Mouse (Mus musculus): ENCODE measurements at regions not wholly inside any gene's neighbourhood (a gene's known extent, or its start where the extent isn't known, plus 50 kb on each side); places are given as distances from the start of the nearest gene placed in this dataset.

GRCm38 (mm10) chr16:29884899-29885298, 179.3 kb upstream of the Hes1 start:
- H3K4me2 ChIP-seq (ENCODE audit: insufficient read depth, low read depth, poor library complexity, severe bottlenecking): no peak overlapping the region
- no peak overlapping the region for H3K9ac ChIP-seq (ENCODE audit: insufficient read depth, low read depth)
- no peaks in the 10 kb centered on the region for H3K79me2 ChIP-seq (replicated peaks; ENCODE audit: control insufficient read depth, extremely low read depth, insufficient read depth, poor library complexity, severe bottlenecking)
- H3K4me3 ChIP-seq (replicated peaks in 1 of 3; ENCODE audit: low read depth in 2 of 3, low read length in 2 of 3, poor library complexity in 1 of 3): no peak overlapping the region
- no peaks in the 10 kb centered on the region for H3K36me3 ChIP-seq (replicated peaks in 1 of 2; ENCODE audit: control insufficient read depth in 1 of 2, insufficient read depth in 1 of 2, low read length in 1 of 2)
- DNase-seq (ENCODE audit: extremely low read depth): no peak
- dilution Hi-C loops (cut with MboI; ENCODE audit: extremely low pct_ligation_motif_present, extremely low pct_unique_long_range_greater_than_20kb, low sequenced_read_pairs) (no loop called here), in situ Hi-C loops (cut with MboI; ENCODE audit: low pct_ligation_motif_present, low pct_unique_long_range_greater_than_20kb, low sequenced_read_pairs) (no loop called here)
- no peak for TF ChIP-seq PAX5 (IDR thresholded peaks at IDR 0.05; ENCODE audit: low read length)
- TF ChIP-seq ZC3H11A (IDR thresholded peaks at IDR 0.05; ENCODE audit: low read depth, low read length): no peak
- H3K27me3 ChIP-seq (replicated peaks): no peaks in the 10 kb centered on the region
- H3K4me1 ChIP-seq (ENCODE audit: control insufficient read depth in 1 of 2, insufficient read depth in 2 of 2): peaks cover 7% of the 10 kb centered on the region in 2 experiments; a peak in 2 of 4 replicates
- no peak overlapping the region for H3K27ac ChIP-seq (ENCODE audit: insufficient read depth, low read depth)
- H3K9me3 ChIP-seq (replicated peaks; ENCODE audit: low read length): no peaks in the 10 kb centered on the region

DNA sequence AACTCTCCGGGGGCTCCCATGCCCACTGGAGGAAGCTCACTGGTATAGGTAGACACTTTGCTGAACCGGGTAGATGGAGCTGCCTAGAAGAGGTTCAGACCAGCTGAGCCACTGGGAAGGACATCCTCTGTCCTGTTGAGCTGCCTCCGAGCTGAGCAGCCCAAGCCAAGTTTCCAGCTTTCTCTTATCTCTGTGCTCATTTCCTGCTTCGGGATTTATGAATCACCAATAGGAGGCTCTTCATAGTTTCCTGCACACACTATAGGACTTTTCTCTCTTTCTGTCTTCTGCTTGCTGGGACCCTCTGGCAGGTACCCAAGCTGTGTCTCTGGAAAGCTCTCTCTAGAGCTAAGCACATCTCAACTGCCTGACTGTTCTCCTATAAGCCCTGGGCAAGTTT, 177.4 kb upstream of the Hes1 start:
- no peaks in the 10 kb centered on the region for H3K27me3 ChIP-seq (replicated peaks)
- TF ChIP-seq PAX5 (IDR thresholded peaks at IDR 0.05; ENCODE audit: low read length): no peak
- no peak for TF ChIP-seq ELF1 (IDR thresholded peaks at IDR 0.05; ENCODE audit: low read depth, low read length)
- TF ChIP-seq TCF12 (IDR thresholded peaks at IDR 0.05; ENCODE audit: low read depth, low read length): no peak
- no peak for TF ChIP-seq ZKSCAN1 (IDR thresholded peaks at IDR 0.05; ENCODE audit: borderline replicate concordance, low read depth, low read length)
- TF ChIP-seq POLR2A (IDR thresholded peaks at IDR 0.05; ENCODE audit: low read depth, low read length): no peak
- TF ChIP-seq USF1 (IDR thresholded peaks at IDR 0.05; ENCODE audit: low read depth, low read length): no peak
- TF ChIP-seq USF2 (conservative IDR thresholded peaks at IDR 0.05; ENCODE audit: low read depth, low read length): no peak
- H3K9ac ChIP-seq (ENCODE audit: insufficient read depth, low read depth): no peak overlapping the region
- no peaks in the 10 kb centered on the region for H3K36me3 ChIP-seq (replicated peaks in 1 of 2; ENCODE audit: control insufficient read depth in 1 of 2, insufficient read depth in 1 of 2, low read length in 1 of 2)
- H3K4me2 ChIP-seq (ENCODE audit: insufficient read depth, low read depth, poor library complexity, severe bottlenecking): no peak overlapping the region
- H3K4me3 ChIP-seq (replicated peaks in 1 of 3; ENCODE audit: low read depth in 2 of 3, low read length in 2 of 3, poor library complexity in 1 of 3): no peak overlapping the region
- H3K4me1 ChIP-seq (ENCODE audit: control insufficient read depth in 1 of 2, insufficient read depth in 2 of 2): peaks cover 7% of the 10 kb centered on the region in 2 experiments; a peak in 2 of 4 replicates
- no peaks in the 10 kb centered on the region for H3K9me3 ChIP-seq (replicated peaks; ENCODE audit: low read length)
- in situ Hi-C loops (cut with MboI; ENCODE audit: low pct_ligation_motif_present, low pct_unique_long_range_greater_than_20kb, low sequenced_read_pairs): no loop called here
- H3K79me2 ChIP-seq (replicated peaks; ENCODE audit: control insufficient read depth, extremely low read depth, insufficient read depth, poor library complexity, severe bottlenecking): no peaks in the 10 kb centered on the region
- dilution Hi-C loops (cut with MboI; ENCODE audit: extremely low pct_ligation_motif_present, extremely low pct_unique_long_range_greater_than_20kb, low sequenced_read_pairs): no loop called here
- no peak for DNase-seq (ENCODE audit: extremely low read depth)
- no peak overlapping the region for H3K27ac ChIP-seq (ENCODE audit: insufficient read depth, low read depth)

DNA sequence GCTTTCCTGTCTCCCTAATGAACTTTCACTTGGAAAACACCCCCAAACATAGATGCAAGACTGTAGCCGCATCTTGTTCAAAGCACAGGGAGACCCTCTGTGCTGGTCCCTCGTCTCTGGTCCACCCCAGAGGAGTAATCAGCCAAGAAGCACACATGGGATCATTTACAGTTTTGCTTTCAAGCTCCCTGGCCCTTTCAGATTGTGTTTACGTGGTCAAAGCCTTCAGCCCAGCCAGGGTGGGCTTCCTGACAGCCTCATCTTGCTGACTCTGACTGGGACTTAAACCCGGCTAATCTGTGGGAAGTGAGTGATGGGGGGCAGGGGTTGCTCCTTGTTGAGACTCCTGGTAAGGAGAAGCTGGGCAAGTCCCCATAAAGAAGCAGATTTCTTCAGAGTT, 174.8 kb upstream of the Hes1 start:
- Histone ChIP-seq H3K4me3 (replicated peaks in 1 of 3; ENCODE audit: low read depth in 2 of 3, low read length in 2 of 3, poor library complexity in 1 of 3) (no peak overlapping the region), H3K79me2 (replicated peaks; ENCODE audit: control insufficient read depth, extremely low read depth, insufficient read depth, poor library complexity, severe bottlenecking) (no peaks in the 10 kb centered on the region), H3K9ac (ENCODE audit: insufficient read depth, low read depth) (no peak overlapping the region), H3K9me3 (replicated peaks; ENCODE audit: low read length) (no peaks in the 10 kb centered on the region), H3K27ac (ENCODE audit: insufficient read depth, low read depth) (no peak overlapping the region), H3K4me1 (ENCODE audit: control insufficient read depth in 1 of 2, insufficient read depth in 2 of 2) (0 out of 4 replicates have a peak, but pooled peaks cover 0 to 5% of the 10 kb centered on the region in 2 experiments), H3K27me3 (replicated peaks) (no peaks in the 10 kb centered on the region), H3K4me2 (ENCODE audit: insufficient read depth, low read depth, poor library complexity, severe bottlenecking) (no peak overlapping the region), H3K36me3 (replicated peaks in 1 of 2; ENCODE audit: control insufficient read depth in 1 of 2, insufficient read depth in 1 of 2, low read length in 1 of 2) (no peaks in the 10 kb centered on the region)
- TF ChIP-seq ETS1 (conservative IDR thresholded peaks at IDR 0.05; ENCODE audit: low read depth, low read length) (no peak), CHD2 (IDR thresholded peaks at IDR 0.05; ENCODE audit: low read length) (no peak), USF1 (IDR thresholded peaks at IDR 0.05; ENCODE audit: low read depth, low read length) (no peak)
- in situ Hi-C loops (cut with MboI; ENCODE audit: low pct_ligation_motif_present, low pct_unique_long_range_greater_than_20kb, low sequenced_read_pairs) (no loop called here), dilution Hi-C loops (cut with MboI; ENCODE audit: extremely low pct_ligation_motif_present, extremely low pct_unique_long_range_greater_than_20kb, low sequenced_read_pairs) (no loop called here)
- no peak for DNase-seq (ENCODE audit: extremely low read depth)

All from CH12.LX (cell line).